Mouse (Mus musculus) hindbrain, embryonic 11.5 days (tissue): Measurements from ENCODE around the gene Pvr. TPM values are rescaled to one million over a fixed set of nuclear protein-coding genes. Genes with fewer than 3 reads are reported as not detected.

ENCODE experiments used
- ATAC-seq: fragments of 200-750 bp; cut with Nextera tagmentation; 2 replicates; pipeline ENCODE4 v1.8.0; 2017; ENCODE audit warnings: mild to moderate bottlenecking, moderate TSS enrichment, moderate library complexity; ENCODE audit not compliant: low FRiP score
- DNase-seq: peaks from one replicate; pipeline ENCODE4 v3.0.0-alpha.2; 2015; ENCODE audit warnings: low spot score
- H3K27ac ChIP-seq: fragments of 300-500 bp; sonication (generic); 2 replicates; pipeline ENCODE4 v1.5.1; 2014; ENCODE audit warnings: mild to moderate bottlenecking, low read depth, low read length
- H3K27me3 ChIP-seq: fragments of 300-500 bp; sonication (generic); 2 replicates; pipeline ENCODE4 v1.6.1; 2014; ENCODE audit warnings: mild to moderate bottlenecking, low read length, moderate library complexity, mixed read lengths; ENCODE audit not compliant: control insufficient read depth, insufficient read depth
- H3K36me3 ChIP-seq: fragments of 300-500 bp; sonication (generic); 2 replicates; pipeline ENCODE4 v1.6.1; 2014; ENCODE audit warnings: mild to moderate bottlenecking, low read length, moderate library complexity, mixed read lengths; ENCODE audit not compliant: control insufficient read depth, insufficient read depth
- H3K4me1 ChIP-seq: fragments of 300-500 bp; sonication (generic); replicated peaks from 2 replicates; pipeline ENCODE4 v1.6.1; 2014; ENCODE audit warnings: low read length, mixed read lengths; ENCODE audit not compliant: control insufficient read depth, insufficient read depth
- H3K4me2 ChIP-seq: fragments of 300-500 bp; sonication (generic); replicated peaks from 2 replicates; pipeline ENCODE4 v1.6.1; 2014; ENCODE audit warnings: mild to moderate bottlenecking, low read depth, low read length
- H3K4me3 ChIP-seq: fragments of 300-500 bp; sonication (generic); 2 replicates; pipeline ENCODE4 v1.5.1; 2014; ENCODE audit warnings: low read depth, low read length
- H3K9ac ChIP-seq: fragments of 300-500 bp; sonication (generic); 2 replicates; pipeline ENCODE4 v1.6.1; 2014; ENCODE audit warnings: low read depth, low read length
- H3K9me3 ChIP-seq: fragments of 300-500 bp; sonication (generic); 2 replicates; pipeline ENCODE4 v1.6.1; 2016; ENCODE audit warnings: low read length; ENCODE audit not compliant: control insufficient read depth
- WGBS: fragments of 180-500 bp; shearing (Covaris S2); extraction: QIAGEN DNeasy Blood & Tissue Kit; methylation state at CpG from one replicate; pipeline ENCODE4 v1.1.7; 2014; 5-methylcytosine and 5-hydroxymethylcytosine counted together
- polyA plus RNA-seq: library from polyadenylated mRNA; unstranded; fragments of >200 nt; fragmentation: Nextera tagmentation; extraction: Ambion mirVana; gene quantifications from 2 replicates; pipeline ENCODE4 v1.2.1, GENCODE M21; 2014

Pvr gene
- polyA plus RNA-seq, 1 experiment from 2014 or later = 2.8 TPM

- Histone ChIP-seq H3K4me3 (no peak overlapping the region), H3K9ac (no peak overlapping the region), H3K4me2 (no peak overlapping the region), H3K9me3 (no peaks in the 10 kb centered on the region), H3K27me3 (no peaks in the 10 kb centered on the region), H3K36me3 (no peaks in the 10 kb centered on the region), H3K4me1 (no peaks in the 10 kb centered on the region), H3K27ac (no peak overlapping the region)
- 93% methylated on average over 16 of the region's 16 CpGs for WGBS
- DNase-seq = no peak
- no peak for ATAC-seq
Observed at GRCm38 (mm10) chr7:19867751-19868399, 53.1 kb downstream of the Pvr start.

- no peaks in the 10 kb centered on the region for H3K36me3 ChIP-seq
- no peak overlapping the region for H3K4me2 ChIP-seq
- H3K4me1 ChIP-seq = no peaks in the 10 kb centered on the region
- H3K27me3 ChIP-seq = no peaks in the 10 kb centered on the region
- no peak overlapping the region for H3K4me3 ChIP-seq
- no peak for DNase-seq
- no peaks in the 10 kb centered on the region for H3K9me3 ChIP-seq
- no peak overlapping the region for H3K27ac ChIP-seq
- no peak overlapping the region for H3K9ac ChIP-seq
- ATAC-seq = no peak
- WGBS = 88% methylated on average over 6 of the region's 6 CpGs
Observed at GRCm38 (mm10) chr7:19866490-19866889, 54.5 kb downstream of the Pvr start.

GRCm38 (mm10) chr7:19865246-19866036 lies 55.5 kb downstream of the Pvr start:
- Histone ChIP-seq H3K36me3 (no peaks in the 10 kb centered on the region), H3K4me1 (no peaks in the 10 kb centered on the region), H3K4me3 (no peak overlapping the region), H3K4me2 (no peak overlapping the region), H3K9ac (no peak overlapping the region), H3K9me3 (no peaks in the 10 kb centered on the region), H3K27ac (no peak overlapping the region), H3K27me3 (no peaks in the 10 kb centered on the region)
- DNase-seq (no peak), ATAC-seq (no peak)
- WGBS = 85% methylated on average over 8 of the region's 8 CpGs

- no peak for DNase-seq
- Histone ChIP-seq H3K9ac (no peak overlapping the region), H3K4me1 (no peaks in the 10 kb centered on the region), H3K27me3 (no peaks in the 10 kb centered on the region), H3K27ac (no peak overlapping the region), H3K4me2 (no peak overlapping the region), H3K9me3 (no peaks in the 10 kb centered on the region), H3K36me3 (no peaks in the 10 kb centered on the region), H3K4me3 (no peak overlapping the region)
- ATAC-seq = no peak
- 37% methylated on average over 2 of the region's 2 CpGs for WGBS
Observed at GRCm38 (mm10) chr7:19864241-19864640, 56.7 kb downstream of the Pvr start.

- Histone ChIP-seq H3K4me3 (no peak within 1 kb of the TSS), H3K4me1 (no peaks in the 10 kb centered on the region), H3K9ac (no peak within 1 kb of the TSS), H3K36me3 (no peaks in the 10 kb centered on the region), H3K9me3 (no peaks in the 10 kb centered on the region), H3K27ac (no peak within 1 kb of the TSS), H3K27me3 (no peaks in the 10 kb centered on the region), H3K4me2 (no peak within 1 kb of the TSS)
- WGBS = 76% methylated on average over 9 of the region's 9 CpGs
- ATAC-seq = no peak
- DNase-seq = no peak
Observed at GRCm38 (mm10) chr7:19861199-19861598, 59.8 kb downstream of the Pvr start, which contains the start of gene Ceacam16. TSS of gene Ceacam16 (minus strand) at chr7:19861299.

- Histone ChIP-seq H3K9me3 (no peaks in the 10 kb centered on the region), H3K36me3 (no peaks in the 10 kb centered on the region), H3K4me1 (no peaks in the 10 kb centered on the region), H3K27ac (no peak overlapping the region), H3K4me3 (no peak overlapping the region), H3K9ac (no peak overlapping the region), H3K4me2 (no peak overlapping the region), H3K27me3 (no peaks in the 10 kb centered on the region)
- ATAC-seq (no peak), DNase-seq (no peak)
- WGBS = 77% methylated on average over 10 of the region's 10 CpGs
Observed at GRCm38 (mm10) chr7:19859740-19860139, 61.2 kb downstream of the Pvr start.

GRCm38 (mm10) chr7:19856283-19856682 lies 64.7 kb downstream of the Pvr start:
- no peak overlapping the region for H3K4me2 ChIP-seq
- no peak overlapping the region for H3K4me3 ChIP-seq
- H3K9ac ChIP-seq = no peak overlapping the region
- DNase-seq (no peak), ATAC-seq (no peak)
- H3K36me3 ChIP-seq = no peaks in the 10 kb centered on the region
- WGBS = 86% methylated on average over 6 of the region's 6 CpGs
- H3K4me1 ChIP-seq = no peaks in the 10 kb centered on the region
- H3K27me3 ChIP-seq = 0 out of 2 replicates have a peak, but pooled peaks cover 3% of the 10 kb centered on the region
- no peak overlapping the region for H3K27ac ChIP-seq
- no peaks in the 10 kb centered on the region for H3K9me3 ChIP-seq

- ATAC-seq (no peak), DNase-seq (no peak)
- Histone ChIP-seq H3K27ac (no peak overlapping the region), H3K27me3 (0 out of 2 replicates have a peak, but pooled peaks cover 5% of the 10 kb centered on the region), H3K9me3 (no peaks in the 10 kb centered on the region), H3K4me1 (no peaks in the 10 kb centered on the region), H3K36me3 (no peaks in the 10 kb centered on the region), H3K4me2 (no peak overlapping the region), H3K9ac (no peak overlapping the region), H3K4me3 (no peak overlapping the region)
- WGBS = 87% methylated on average over 5 of the region's 5 CpGs
Observed at GRCm38 (mm10) chr7:19855663-19856062, 65.3 kb downstream of the Pvr start.
